26 mouse cellular contexts compared by ENCODE assay signal in genomic region chr2:146087411-146087810, GRCm38 (mm10).
"Had no signal": no experiment of that assay in that cellular context is flagged by ENCODE, and none has a peak within 500 bp of the region (broad histone marks: within the 10 kb centered on the region; RNA-seq: fewer than 3 reads in every experiment).

No protein-coding gene starts in this region.

- H3K36me3 ChIP-seq: heart, embryonic 13.5 days; heart, embryonic 15.5 days; hindbrain, embryonic 13.5 days; hindbrain, embryonic 15.5 days; intestine, embryonic 15.5 days; limb, embryonic 13.5 days; liver, embryonic 13.5 days; liver, embryonic 15.5 days had no signal

- H3K9me3 ChIP-seq: heart, embryonic 13.5 days; heart, embryonic 15.5 days; hindbrain, embryonic 13.5 days; hindbrain, embryonic 15.5 days; intestine, embryonic 15.5 days; limb, embryonic 13.5 days; liver, embryonic 13.5 days; liver, embryonic 15.5 days had no signal

- H3K9ac ChIP-seq: heart, embryonic 13.5 days; heart, embryonic 15.5 days; hindbrain, embryonic 13.5 days; hindbrain, embryonic 15.5 days; intestine, embryonic 15.5 days; limb, embryonic 13.5 days; liver, embryonic 13.5 days; liver, embryonic 15.5 days had no signal

- H3K27me3 ChIP-seq: heart, embryonic 13.5 days; heart, embryonic 15.5 days; hindbrain, embryonic 15.5 days; intestine, embryonic 15.5 days; limb, embryonic 13.5 days; liver, embryonic 13.5 days; liver, embryonic 15.5 days had no signal

- H3K4me2 ChIP-seq: heart, embryonic 11.5 days; heart, embryonic 13.5 days; heart, embryonic 15.5 days; hindbrain, embryonic 13.5 days; hindbrain, embryonic 15.5 days; intestine, embryonic 15.5 days; limb, embryonic 13.5 days; liver, embryonic 11.5 days; liver, embryonic 13.5 days; liver, embryonic 15.5 days had no signal

- DNase-seq: gastrocnemius, adult 2 months; gastrocnemius, postnatal 10 days; gastrocnemius, postnatal 25 days; heart, adult 2 months; heart, postnatal 14 days; heart, postnatal 36 days; kidney, adult 18-20 months; kidney, adult 8-10 months; kidney, postnatal 10 days; kidney, postnatal 25 days; kidney, postnatal 4 days; liver; liver, embryonic 13.5 days had no signal

- ATAC-seq: inflammation-experienced regulatory T-cells, adult 6 months; intestine, embryonic 15.5 days; intestine, postnatal 0 days had no signal

- H3K27ac ChIP-seq: gastrocnemius, adult 2 months; heart, adult 2 months; heart, embryonic 13.5 days; heart, embryonic 15.5 days; hindbrain, embryonic 13.5 days; hindbrain, embryonic 15.5 days; intestine, embryonic 15.5 days; layer of hippocampus, adult 2 months; left cerebral cortex, adult 2 months; limb, embryonic 13.5 days; liver, embryonic 13.5 days; liver, embryonic 15.5 days had no signal

- H3K4me1 ChIP-seq: liver, embryonic 13.5 days; liver, embryonic 15.5 days had no signal

- H3K4me3 ChIP-seq: gastrocnemius, adult 2 months; heart, adult 2 months; heart, embryonic 13.5 days; heart, embryonic 15.5 days; hindbrain, embryonic 13.5 days; hindbrain, embryonic 15.5 days; intestine, embryonic 15.5 days; layer of hippocampus, adult 2 months; left cerebral cortex, adult 2 months; limb, embryonic 13.5 days; liver, embryonic 13.5 days; liver, embryonic 15.5 days had no signal
